ENCODE assay signal across 25 mouse cellular contexts in the genomic region with DNA sequence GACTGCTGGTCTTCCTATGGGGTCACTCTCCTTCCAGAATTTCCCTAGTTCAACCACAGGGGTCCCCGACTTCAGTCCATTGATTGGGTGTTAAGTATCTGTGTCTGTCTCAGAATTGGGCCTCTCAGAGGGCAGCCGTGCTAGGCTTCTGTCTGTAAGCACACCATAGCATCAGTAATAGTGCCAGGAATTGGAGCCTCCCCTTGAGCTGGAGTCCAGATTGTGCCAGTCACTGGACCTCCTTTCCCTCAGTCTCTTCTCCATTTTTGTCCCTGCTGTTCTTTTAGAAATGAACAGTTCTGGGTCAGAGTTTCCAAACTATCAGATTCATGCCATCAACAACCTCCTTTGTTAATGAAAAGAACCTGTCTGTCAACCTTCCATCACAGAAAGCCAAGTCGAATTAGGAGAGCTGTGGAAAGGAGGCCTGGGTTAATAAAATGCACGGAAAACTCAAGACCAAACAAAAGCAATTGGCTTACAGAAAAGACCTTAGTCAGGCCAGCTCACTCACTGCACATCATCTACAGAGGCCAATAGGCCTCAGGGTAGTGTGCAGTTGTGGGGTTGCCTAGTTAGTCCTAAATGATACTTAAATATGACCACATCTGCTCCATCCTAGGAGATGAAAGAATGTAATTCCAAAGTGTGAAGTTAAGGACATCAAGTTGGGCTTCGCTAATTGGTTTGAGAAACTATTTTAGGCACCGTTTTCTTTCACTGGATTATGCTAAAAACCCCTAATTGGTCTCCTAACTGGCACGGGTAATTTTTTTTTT.
A peak's percentile ranks its signal among the peaks of the same experiment; 100 is the strongest.
DNase-seq lines count a peak whose midpoint lies in the region; ATAC-seq lines count a peak whose summit lies in the region.
"Had no signal": no experiment of that assay in that cellular context is flagged by ENCODE, and none has a peak within 500 bp of the region (broad histone marks: within the 10 kb centered on the region; RNA-seq: fewer than 3 reads in every experiment).

No protein-coding gene starts in this region.

- no peak overlapping the region for H3K9ac ChIP-seq in midbrain, embryonic 15.5 days
- no peak overlapping the region for H3K9ac ChIP-seq in forebrain, embryonic 13.5 days
- H3K9ac ChIP-seq: hindbrain, embryonic 12.5 days; liver, embryonic 12.5 days; liver, postnatal 0 days; midbrain, embryonic 13.5 days; stomach, embryonic 15.5 days had no signal

- H3K36me3 ChIP-seq in midbrain, embryonic 10.5 days: no peaks in the 10 kb centered on the region
- H3K36me3 ChIP-seq in midbrain, embryonic 15.5 days (replicated peaks): no peaks in the 10 kb centered on the region
- H3K36me3 ChIP-seq in forebrain, embryonic 13.5 days (ENCODE audit: poor library complexity, severe bottlenecking): no peaks in the 10 kb centered on the region
- H3K36me3 ChIP-seq: hindbrain, embryonic 12.5 days; liver, embryonic 12.5 days; midbrain, embryonic 13.5 days; stomach, embryonic 15.5 days had no signal

- no peaks in the 10 kb centered on the region for H3K9me3 ChIP-seq in midbrain, embryonic 10.5 days (replicated peaks)
- no peaks in the 10 kb centered on the region for H3K9me3 ChIP-seq in midbrain, embryonic 15.5 days
- no peaks in the 10 kb centered on the region for H3K9me3 ChIP-seq in forebrain, embryonic 13.5 days (replicated peaks)
- H3K9me3 ChIP-seq: hindbrain, embryonic 12.5 days; liver, embryonic 12.5 days; midbrain, embryonic 13.5 days; stomach, embryonic 15.5 days had no signal

- H3K27ac ChIP-seq in midbrain, embryonic 10.5 days (replicated peaks): 0 out of 2 replicates have a peak overlapping the region, but pooled peaks have one; percentile 6
- H3K27ac ChIP-seq in midbrain, embryonic 15.5 days: no peak overlapping the region
- no peak overlapping the region for H3K27ac ChIP-seq in forebrain, embryonic 13.5 days
- H3K27ac ChIP-seq: hindbrain, embryonic 12.5 days; left cerebral cortex, adult 2 months; liver, embryonic 12.5 days; midbrain, embryonic 13.5 days; stomach, embryonic 15.5 days had no signal

- H3K4me1 ChIP-seq in midbrain, embryonic 10.5 days: 0 out of 2 replicates have a peak, but pooled peaks cover 3% of the 10 kb centered on the region
- no peaks in the 10 kb centered on the region for H3K4me1 ChIP-seq in midbrain, embryonic 15.5 days
- peaks cover 13% of the 10 kb centered on the region for H3K4me1 ChIP-seq in forebrain, embryonic 13.5 days
- H3K4me1 ChIP-seq: hindbrain, embryonic 12.5 days; liver, embryonic 12.5 days; megakaryocyte, embryonic 14.5 days; midbrain, embryonic 13.5 days; stomach, embryonic 15.5 days had no signal

- WGBS in midbrain, embryonic 10.5 days: 76% methylated on average over 7 of the region's 7 CpGs
- WGBS in midbrain, embryonic 15.5 days: 63% methylated on average over 7 of the region's 7 CpGs
- 37% methylated on average over 7 of the region's 7 CpGs for WGBS in forebrain, embryonic 13.5 days

- H3K27me3 ChIP-seq in midbrain, embryonic 10.5 days (ENCODE audit: low read depth, poor library complexity, severe bottlenecking): no peaks in the 10 kb centered on the region
- H3K27me3 ChIP-seq in midbrain, embryonic 15.5 days (replicated peaks): no peaks in the 10 kb centered on the region
- H3K27me3 ChIP-seq in forebrain, embryonic 13.5 days: no peaks in the 10 kb centered on the region
- H3K27me3 ChIP-seq: hindbrain, embryonic 12.5 days; liver, embryonic 12.5 days; megakaryocyte, embryonic 14.5 days; midbrain, embryonic 13.5 days; Patski; stomach, embryonic 15.5 days had no signal

- no peak overlapping the region for H3K4me2 ChIP-seq in midbrain, embryonic 15.5 days
- no peak overlapping the region for H3K4me2 ChIP-seq in forebrain, embryonic 13.5 days
- H3K4me2 ChIP-seq: hindbrain, embryonic 12.5 days; liver, embryonic 12.5 days; midbrain, embryonic 13.5 days; stomach, embryonic 15.5 days had no signal

- H3K4me3 ChIP-seq in midbrain, embryonic 10.5 days: no peak overlapping the region
- H3K4me3 ChIP-seq in midbrain, embryonic 15.5 days: no peak overlapping the region
- H3K4me3 ChIP-seq in forebrain, embryonic 13.5 days: no peak overlapping the region
- H3K4me3 ChIP-seq: hindbrain, embryonic 12.5 days; left cerebral cortex, adult 2 months; liver, embryonic 12.5 days; megakaryocyte, embryonic 14.5 days; midbrain, embryonic 13.5 days; stomach, embryonic 15.5 days had no signal

- peak; percentile 27 for ATAC-seq in frontal cortex, adult (ENCODE audit: low TSS enrichment)
- no peak for ATAC-seq in midbrain, embryonic 15.5 days (replicated peaks)
- peak; percentile 91 for ATAC-seq in forebrain, embryonic 13.5 days
- ATAC-seq: intestine, embryonic 16.5 days; liver, embryonic 12.5 days; liver, postnatal 0 days; midbrain, embryonic 13.5 days; Patski had no signal

- no peak for DNase-seq in frontal cortex, postnatal 14 days (ENCODE audit: low spot score in 2 of 2)
- DNase-seq in midbrain, embryonic 10.5 days (ENCODE audit: low spot score): no peak
- no peak for DNase-seq in right cerebral cortex, postnatal 25 days
- no peak for DNase-seq in embryo, embryonic 10.5 days (ENCODE audit: low spot score)
- no peak for DNase-seq in right cerebral cortex, adult 18-20 months
- DNase-seq: adrenal gland, postnatal 25 days; gastrocnemius, postnatal 10 days; heart, postnatal 14 days; kidney, adult 8-10 months; kidney, postnatal 10 days; liver, postnatal 0 days; lung, postnatal 4 days; right cerebral cortex, postnatal 14 days; thymus, postnatal 14 days had no signal
